Mouse (Mus musculus) erythroblast, embryonic 14.5 days (primary cell): ENCODE measurements around the gene Mtmr4.

ENCODE experiments used
- GATA1 ChIP-seq: IDR thresholded peaks from 2 replicates; pipeline ENCODE4 v1.6.1; 2012; ENCODE audit warnings: low read length, inconsistent platforms, mixed read lengths
- TAL1 ChIP-seq: IDR thresholded peaks from 3 replicates; pipeline ENCODE4 v1.6.1; 2012; ENCODE audit warnings: low read length, inconsistent platforms, mixed read lengths

DNA sequence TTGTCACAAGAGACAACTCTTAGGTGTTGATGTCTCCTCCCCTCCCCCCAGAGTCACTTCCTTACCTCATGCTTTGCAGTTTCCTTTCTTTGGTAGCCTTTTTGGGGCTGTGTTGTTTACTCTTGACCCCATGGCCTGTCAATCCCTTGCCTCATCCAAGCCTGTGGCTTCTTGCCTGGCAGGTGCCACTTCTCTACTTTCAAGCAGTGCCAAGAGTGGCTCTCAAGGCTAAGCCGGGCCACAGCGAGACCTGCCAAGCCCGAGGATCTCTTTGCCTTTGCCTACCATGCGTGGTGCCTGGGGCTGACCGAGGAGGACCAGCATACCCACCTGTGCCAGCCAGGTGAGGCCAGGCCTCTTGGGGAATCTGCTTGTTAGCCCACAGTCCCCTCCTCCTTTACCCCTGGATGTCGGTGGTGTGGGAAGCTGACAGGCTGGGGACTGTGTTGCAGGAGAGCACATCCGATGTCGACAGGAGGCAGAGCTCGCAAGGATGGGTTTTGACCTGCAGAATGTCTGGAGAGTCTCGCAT lies 8.4 kb downstream of the Mtmr4 start:
- no peak for TF ChIP-seq GATA1
- TF ChIP-seq TAL1: no peak
